Mouse (Mus musculus): ENCODE results near the gene Il13. TPM values are rescaled to one million over a fixed set of nuclear protein-coding genes. Genes with fewer than 3 reads are reported as not detected.

The Il13 gene
- not detected in 2 replicates for polyA plus RNA-seq (2015; fragmentation: Nextera tagmentation; extraction: Ambion mirVana)

DNA sequence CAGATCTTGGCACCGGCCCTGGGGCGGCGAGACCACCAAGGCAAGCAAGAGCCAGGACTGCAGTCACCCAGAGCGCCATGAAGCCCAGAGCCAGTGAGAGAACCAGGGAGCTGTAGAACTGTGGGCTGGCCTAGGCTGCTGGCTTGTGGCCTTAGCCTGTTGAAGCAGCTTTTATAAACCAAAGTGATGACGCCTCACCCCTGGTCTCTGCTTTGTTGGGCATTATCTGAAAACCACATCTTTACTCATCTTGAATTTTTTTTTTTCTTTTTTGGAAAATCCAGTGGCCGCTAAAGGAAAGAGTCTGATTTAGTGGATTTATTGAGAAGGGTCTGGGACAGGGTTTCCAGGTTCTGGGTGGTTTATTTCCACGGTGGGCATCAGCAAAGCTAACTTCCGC is at the start of gene Il13:
Gene Il13, minus strand, starts transcription at position 147 of the 400 bp plus-strand sequence.
- Histone ChIP-seq H3K27ac (no peak within 1 kb of the TSS), H3K9me3 (no peaks in the 10 kb centered on the region), H3K4me1 (peaks cover 17% of the 10 kb centered on the region), H3K9ac (no peak within 1 kb of the TSS), H3K36me3 (no peaks in the 10 kb centered on the region), H3K27me3 (peaks cover 11% of the 10 kb centered on the region; the same call in 1 of the 2 replicates), H3K4me2 (no peak within 1 kb of the TSS), H3K4me3 (no peak within 1 kb of the TSS)
- ATAC-seq (ENCODE audit: insufficient number of reproducible peaks, low FRiP score, low TSS enrichment, low read depth) = no peak
- WGBS = 95% methylated on average over 8 of the region's 8 CpGs

DNA sequence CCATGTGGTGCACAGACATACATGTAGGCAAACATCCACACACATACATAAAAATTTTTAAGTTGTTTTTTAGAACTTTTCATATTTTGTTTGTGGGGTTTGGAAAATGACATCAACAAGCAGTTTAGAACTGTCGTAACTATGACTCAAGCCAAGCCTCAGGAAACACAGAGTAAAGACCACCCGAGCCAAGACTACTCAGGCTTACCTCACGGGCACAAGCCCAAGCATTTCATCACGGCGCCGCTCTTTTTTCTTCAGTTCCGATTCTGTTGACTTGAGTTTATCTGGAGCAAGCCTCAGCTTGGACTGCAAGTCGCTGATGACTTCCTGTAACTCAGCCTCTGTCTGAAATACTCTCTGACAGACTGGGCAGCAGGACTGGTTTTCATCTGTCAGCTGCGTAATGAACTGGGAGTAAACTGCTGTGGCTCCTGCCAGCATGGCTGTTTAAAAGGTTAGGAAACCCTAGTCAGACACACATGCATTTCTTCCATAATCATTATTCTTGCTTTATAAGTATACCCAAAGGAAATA is 48.6 kb upstream of the Il13 start:
- Histone ChIP-seq H3K27ac (no peak overlapping the region), H3K4me1 (no peaks in the 10 kb centered on the region), H3K4me2 (no peak overlapping the region), H3K36me3 (peaks cover 40% of the 10 kb centered on the region), H3K4me3 (no peak overlapping the region), H3K9ac (no peak overlapping the region), H3K27me3 (no peaks in the 10 kb centered on the region), H3K9me3 (no peaks in the 10 kb centered on the region)
- 84% methylated on average over 9 of the region's 9 CpGs for WGBS
- ATAC-seq (ENCODE audit: insufficient number of reproducible peaks, low FRiP score, low TSS enrichment, low read depth) = no peak

DNA sequence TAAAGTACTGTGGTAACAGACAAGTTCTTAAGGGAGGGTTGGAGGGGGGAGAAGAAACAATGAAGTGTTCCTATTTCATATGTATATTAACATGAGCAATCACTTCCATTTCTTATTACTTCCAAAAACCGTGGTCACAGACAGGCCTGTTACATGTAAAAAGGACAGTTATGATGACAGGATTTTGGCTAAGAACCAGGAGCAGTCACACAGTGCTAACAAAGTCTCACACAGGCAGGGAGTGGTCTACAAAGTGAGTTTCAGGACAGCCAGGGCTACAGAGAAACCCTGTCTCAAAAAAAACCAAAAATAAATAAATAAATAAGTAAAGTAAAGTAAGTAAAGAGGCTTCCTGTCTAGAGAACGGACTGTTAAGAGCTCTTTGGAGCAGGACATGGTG is 47.7 kb upstream of the Il13 start:
- Histone ChIP-seq H3K27me3 (no peaks in the 10 kb centered on the region), H3K9me3 (no peaks in the 10 kb centered on the region), H3K4me1 (no peaks in the 10 kb centered on the region), H3K36me3 (peaks cover 41% of the 10 kb centered on the region), H3K4me3 (no peak overlapping the region), H3K9ac (no peak overlapping the region), H3K27ac (no peak overlapping the region), H3K4me2 (no peak overlapping the region)
- no peak for ATAC-seq (ENCODE audit: insufficient number of reproducible peaks, low FRiP score, low TSS enrichment, low read depth)
- WGBS = 79% methylated on average over 2 of the region's 2 CpGs

DNA sequence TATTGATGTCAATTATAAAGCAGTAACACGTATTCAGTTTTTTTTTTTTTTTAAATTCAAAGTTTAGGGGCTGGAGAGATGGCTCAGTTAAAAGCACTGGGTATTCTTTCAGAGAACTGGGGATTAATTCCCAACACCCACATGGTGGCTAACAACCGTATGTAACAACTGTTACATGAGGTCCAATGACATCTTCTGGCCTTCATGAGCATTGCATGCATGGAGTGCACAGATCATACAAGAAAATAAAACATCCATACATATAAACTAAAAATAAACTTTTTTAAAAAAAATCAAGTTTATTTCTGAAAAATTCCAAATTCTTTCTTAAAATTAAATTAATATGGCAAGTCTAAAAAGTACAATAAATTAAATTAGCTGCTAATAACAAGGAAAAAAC is 47.2 kb upstream of the Il13 start:
- Histone ChIP-seq H3K9me3 (no peaks in the 10 kb centered on the region), H3K4me1 (no peaks in the 10 kb centered on the region), H3K27ac (no peak overlapping the region), H3K36me3 (peaks cover 42% of the 10 kb centered on the region), H3K27me3 (no peaks in the 10 kb centered on the region), H3K4me2 (no peak overlapping the region), H3K9ac (no peak overlapping the region), H3K4me3 (no peak overlapping the region)
- no peak for ATAC-seq (ENCODE audit: insufficient number of reproducible peaks, low FRiP score, low TSS enrichment, low read depth)
- 92% methylated on average over 2 of the region's 2 CpGs for WGBS

DNA sequence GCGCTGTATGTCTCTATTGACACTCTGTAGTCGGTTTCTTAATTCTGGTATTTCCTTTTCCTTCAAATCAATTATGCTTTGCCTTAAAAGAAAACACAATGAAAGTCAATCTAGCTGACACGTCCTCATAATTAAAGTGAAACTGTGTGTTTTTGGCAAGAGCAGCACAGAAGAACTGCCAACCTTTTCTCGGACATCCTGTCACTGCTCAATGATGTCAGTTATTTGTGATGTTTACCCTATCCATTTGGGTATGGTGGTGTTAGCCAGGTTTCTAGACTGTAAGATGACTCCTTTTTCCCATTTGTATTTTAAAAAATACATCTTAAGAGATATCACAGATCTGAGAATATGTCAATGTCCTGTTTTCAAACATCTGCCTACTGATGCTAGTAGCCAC is 45.6 kb upstream of the Il13 start:
- no peaks in the 10 kb centered on the region for H3K27me3 ChIP-seq
- no peak overlapping the region for H3K9ac ChIP-seq
- whole genome bisulfite sequencing = 83% methylated on average over 4 of the region's 4 CpGs
- no peaks in the 10 kb centered on the region for H3K9me3 ChIP-seq
- no peak overlapping the region for H3K27ac ChIP-seq
- no peak overlapping the region for H3K4me3 ChIP-seq
- no peaks in the 10 kb centered on the region for H3K4me1 ChIP-seq
- peaks cover 48% of the 10 kb centered on the region for H3K36me3 ChIP-seq
- H3K4me2 ChIP-seq = no peak overlapping the region
- no peak for ATAC-seq (ENCODE audit: insufficient number of reproducible peaks, low FRiP score, low TSS enrichment, low read depth)

DNA sequence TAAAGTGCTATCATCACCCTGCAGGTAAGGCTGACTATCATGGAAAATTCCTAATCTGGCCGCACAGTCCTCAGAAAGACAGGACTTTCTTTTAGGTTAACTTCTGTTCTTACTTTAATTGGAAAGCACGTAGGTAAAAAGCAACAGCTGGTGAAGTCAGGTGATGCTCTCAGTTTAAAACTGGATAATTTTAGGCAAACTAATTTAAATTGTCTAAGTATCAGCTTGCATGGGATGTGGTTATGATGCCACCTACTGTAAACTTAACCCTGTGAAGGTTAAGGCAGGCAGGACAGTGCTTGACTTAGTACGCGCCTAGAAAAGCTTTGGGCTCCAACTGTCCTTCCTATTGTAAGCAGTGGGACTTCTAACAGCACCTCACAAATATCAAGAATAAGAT is 36.9 kb upstream of the Il13 start:
- no peak overlapping the region for H3K4me2 ChIP-seq
- 92% methylated on average over 4 of the region's 4 CpGs for WGBS
- ATAC-seq (ENCODE audit: insufficient number of reproducible peaks, low FRiP score, low TSS enrichment, low read depth) = no peak
- H3K4me1 ChIP-seq = no peaks in the 10 kb centered on the region
- no peaks in the 10 kb centered on the region for H3K27me3 ChIP-seq
- no peak overlapping the region for H3K4me3 ChIP-seq
- no peaks in the 10 kb centered on the region for H3K9me3 ChIP-seq
- H3K9ac ChIP-seq = no peak overlapping the region
- H3K27ac ChIP-seq = no peak overlapping the region
- H3K36me3 ChIP-seq = peaks cover 67% of the 10 kb centered on the region

DNA sequence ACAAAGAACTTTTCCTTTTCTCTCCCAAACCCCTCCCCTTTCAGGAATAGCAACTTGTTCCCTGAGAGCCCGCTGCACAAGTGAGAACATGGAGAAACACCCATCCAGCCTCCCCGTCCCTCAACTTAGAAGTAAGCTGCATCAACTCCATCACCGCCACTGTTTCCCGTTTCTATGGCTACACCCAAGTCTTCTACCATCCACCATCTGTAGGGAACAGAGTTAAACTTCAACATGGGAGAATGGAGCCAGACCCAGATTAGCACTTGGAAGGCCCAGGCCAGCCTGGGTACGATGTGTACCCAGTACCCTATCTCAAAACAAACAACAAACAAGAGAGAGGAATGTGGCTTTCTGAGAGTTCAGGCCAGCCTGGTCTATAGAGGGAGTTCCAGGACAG is 29.6 kb upstream of the Il13 start:
- no peak for ATAC-seq (ENCODE audit: insufficient number of reproducible peaks, low FRiP score, low TSS enrichment, low read depth)
- Histone ChIP-seq H3K27ac (no peak overlapping the region), H3K27me3 (no peaks in the 10 kb centered on the region), H3K4me2 (no peak overlapping the region), H3K4me3 (no peak overlapping the region), H3K9ac (no peak overlapping the region), H3K4me1 (no peaks in the 10 kb centered on the region), H3K9me3 (no peaks in the 10 kb centered on the region), H3K36me3 (peaks cover 33% of the 10 kb centered on the region)
- 84% methylated on average over 5 of the region's 5 CpGs for WGBS

DNA sequence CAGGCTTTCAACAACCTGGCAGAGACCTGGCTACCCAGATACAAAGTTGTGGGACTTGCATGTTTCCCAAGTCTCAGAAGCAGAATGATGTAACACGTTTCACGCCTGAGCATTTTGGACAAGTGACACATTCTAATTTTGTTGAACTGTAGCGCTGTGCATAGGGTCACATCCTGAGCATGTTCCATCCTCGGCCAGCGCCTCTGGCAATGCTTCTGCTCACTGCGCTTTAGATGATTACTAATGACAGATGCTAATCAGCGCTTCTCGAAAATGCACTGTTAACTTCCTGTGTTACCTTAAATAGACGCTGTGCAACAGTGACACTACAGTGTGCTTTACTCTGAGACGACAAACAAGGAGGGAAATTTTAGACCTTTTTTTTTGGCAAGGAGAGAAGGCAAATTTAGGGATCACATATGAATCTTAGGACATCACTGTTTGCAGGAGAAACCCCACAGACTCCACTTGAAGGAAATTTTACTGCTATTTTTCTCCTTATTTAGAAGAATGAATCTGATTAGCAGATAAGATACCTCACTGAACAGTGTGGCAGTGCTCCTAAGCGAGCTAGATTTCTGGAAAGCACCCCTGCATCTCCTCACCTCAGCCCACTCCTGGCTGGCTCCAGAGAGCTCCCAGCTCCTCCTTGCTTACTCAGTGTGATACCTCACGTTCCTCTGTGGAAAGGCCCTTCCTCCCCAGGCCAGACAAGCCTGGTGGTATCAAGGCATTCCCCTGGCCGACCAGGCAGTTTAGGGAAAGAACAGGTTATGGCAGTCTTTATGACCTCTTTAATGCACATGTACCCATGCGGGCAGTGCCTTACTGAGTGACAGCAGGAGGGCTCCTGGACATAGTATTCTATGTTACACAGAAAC is 28.5 kb upstream of the Il13 start:
- Histone ChIP-seq H3K4me1 (no peaks in the 10 kb centered on the region), H3K27ac (no peak overlapping the region), H3K4me3 (no peak overlapping the region), H3K9me3 (no peaks in the 10 kb centered on the region), H3K36me3 (peaks cover 26% of the 10 kb centered on the region), H3K9ac (no peak overlapping the region), H3K27me3 (no peaks in the 10 kb centered on the region), H3K4me2 (no peak overlapping the region)
- 67% methylated on average over 14 of the region's 14 CpGs for WGBS
- ATAC-seq (ENCODE audit: insufficient number of reproducible peaks, low FRiP score, low TSS enrichment, low read depth) = no peak

DNA sequence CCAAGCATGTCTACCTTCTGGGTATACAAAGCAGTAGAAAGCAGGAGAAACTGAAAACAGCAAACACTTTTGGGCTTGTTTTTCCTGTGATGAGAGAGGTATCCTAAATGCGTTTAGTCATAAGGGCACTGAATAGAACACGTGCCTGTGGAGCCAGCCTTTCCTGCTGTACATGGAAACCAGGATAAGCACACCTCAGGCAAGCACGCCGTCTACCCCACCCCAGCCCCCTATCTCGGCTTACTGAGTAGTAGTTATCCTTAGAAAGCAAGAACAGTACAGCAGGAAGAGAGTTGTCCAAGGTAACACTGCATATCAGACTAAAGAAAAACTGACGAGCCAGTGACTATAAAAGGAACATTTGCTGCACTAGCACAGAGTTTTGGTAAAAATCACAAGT is 23.3 kb upstream of the Il13 start:
- H3K27me3 ChIP-seq = no peaks in the 10 kb centered on the region
- 83% methylated on average over 6 of the region's 6 CpGs for WGBS
- no peak overlapping the region for H3K9ac ChIP-seq
- ATAC-seq (ENCODE audit: insufficient number of reproducible peaks, low FRiP score, low TSS enrichment, low read depth) = no peak
- no peak overlapping the region for H3K4me3 ChIP-seq
- H3K36me3 ChIP-seq = peaks cover 25% of the 10 kb centered on the region
- H3K27ac ChIP-seq = no peak overlapping the region
- H3K4me1 ChIP-seq = no peaks in the 10 kb centered on the region
- H3K9me3 ChIP-seq = no peaks in the 10 kb centered on the region
- H3K4me2 ChIP-seq = no peak overlapping the region

DNA sequence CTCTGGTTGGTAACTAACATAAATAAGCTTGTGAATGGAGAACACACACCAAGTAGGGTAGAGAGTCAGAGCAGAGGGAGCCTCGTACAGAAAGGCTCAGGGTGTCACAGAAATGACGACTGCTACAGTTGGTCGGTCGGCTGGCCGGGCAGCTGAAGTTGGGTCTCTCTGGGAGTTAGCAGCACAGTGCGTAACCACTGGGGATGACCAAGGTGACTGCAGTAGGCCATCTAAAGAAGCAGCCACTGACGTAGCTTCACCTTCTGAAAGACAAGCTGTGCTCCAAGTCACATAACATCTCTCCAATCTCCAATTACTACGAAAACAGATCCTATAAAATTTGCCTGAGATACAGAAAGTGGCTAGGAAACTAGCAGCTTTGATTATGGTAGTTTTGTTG is 22.9 kb upstream of the Il13 start:
- no peak overlapping the region for H3K27ac ChIP-seq
- no peak overlapping the region for H3K4me2 ChIP-seq
- no peaks in the 10 kb centered on the region for H3K27me3 ChIP-seq
- H3K9me3 ChIP-seq = no peaks in the 10 kb centered on the region
- ATAC-seq (ENCODE audit: insufficient number of reproducible peaks, low FRiP score, low TSS enrichment, low read depth) = no peak
- H3K9ac ChIP-seq = no peak overlapping the region
- H3K36me3 ChIP-seq = peaks cover 29% of the 10 kb centered on the region
- no peak overlapping the region for H3K4me3 ChIP-seq
- H3K4me1 ChIP-seq = no peaks in the 10 kb centered on the region
- WGBS = 86% methylated on average over 8 of the region's 8 CpGs

DNA sequence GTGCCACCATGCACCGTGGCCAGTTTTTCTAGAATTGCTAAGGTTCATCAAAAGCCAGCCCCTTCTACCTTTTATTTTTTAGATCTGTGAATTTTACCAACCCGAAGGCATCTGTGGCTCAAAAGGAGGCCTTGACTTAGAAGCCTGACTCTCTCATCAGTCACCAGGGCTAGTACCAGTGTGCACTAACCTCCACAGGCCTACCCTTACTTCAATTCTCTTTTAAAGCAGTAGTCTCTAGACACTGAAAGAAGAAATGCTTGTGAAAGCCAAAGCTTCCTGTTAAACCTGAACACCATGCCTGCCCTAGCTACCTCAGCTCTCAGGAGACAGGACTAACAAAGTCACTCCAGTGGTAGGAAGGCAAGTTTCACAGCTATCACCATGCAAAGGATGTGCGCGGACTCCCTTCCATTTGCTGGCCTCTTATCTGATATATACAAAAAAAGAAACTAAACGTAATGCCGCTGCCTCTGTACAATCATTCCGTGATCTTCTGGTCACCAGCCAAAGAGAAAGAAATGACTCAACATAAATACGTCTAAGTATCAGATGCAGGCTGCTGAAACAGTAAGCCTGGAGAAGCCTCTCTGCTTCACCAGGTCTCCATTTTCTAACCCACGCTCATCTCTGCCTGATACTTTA is 22.2 kb upstream of the Il13 start:
- no peaks in the 10 kb centered on the region for H3K9me3 ChIP-seq
- no peak overlapping the region for H3K27ac ChIP-seq
- no peak for ATAC-seq (ENCODE audit: insufficient number of reproducible peaks, low FRiP score, low TSS enrichment, low read depth)
- no peak overlapping the region for H3K4me2 ChIP-seq
- H3K9ac ChIP-seq = no peak overlapping the region
- H3K4me3 ChIP-seq = no peak overlapping the region
- no peaks in the 10 kb centered on the region for H3K4me1 ChIP-seq
- H3K36me3 ChIP-seq = peaks cover 36% of the 10 kb centered on the region
- H3K27me3 ChIP-seq = no peaks in the 10 kb centered on the region
- WGBS = 86% methylated on average over 9 of the region's 9 CpGs

DNA sequence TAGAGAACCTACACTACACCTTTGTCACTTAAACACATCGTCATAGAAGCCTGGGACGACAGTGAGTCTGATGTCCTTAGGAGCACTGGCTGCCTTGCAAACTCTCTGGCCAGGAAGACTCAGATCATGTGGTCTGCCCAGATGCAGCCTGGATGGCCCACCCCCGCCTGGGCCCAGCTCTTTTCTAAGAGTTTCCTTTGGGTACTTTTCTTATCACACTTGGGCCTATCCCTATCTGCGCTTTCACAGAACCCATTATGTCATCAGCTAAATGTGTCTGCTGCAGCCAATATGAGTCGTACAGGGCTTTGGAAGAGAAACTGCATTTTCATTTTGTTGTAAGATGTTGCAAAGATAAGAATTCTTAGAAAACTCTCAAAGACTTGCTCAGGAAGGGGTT is 20.5 kb upstream of the Il13 start:
- Histone ChIP-seq H3K27ac (no peak overlapping the region), H3K4me3 (no peak overlapping the region), H3K9me3 (no peaks in the 10 kb centered on the region), H3K27me3 (no peaks in the 10 kb centered on the region), H3K4me2 (no peak overlapping the region), H3K9ac (no peak overlapping the region), H3K36me3 (peaks cover 52% of the 10 kb centered on the region), H3K4me1 (no peaks in the 10 kb centered on the region)
- no peak for ATAC-seq (ENCODE audit: insufficient number of reproducible peaks, low FRiP score, low TSS enrichment, low read depth)
- 90% methylated on average over 5 of the region's 5 CpGs for WGBS

Data from limb, embryonic 15.5 days (tissue).